Mouse (Mus musculus): Measurements from ENCODE around the gene Dpy19l3. TPM values are rescaled to one million over a fixed set of nuclear protein-coding genes. Genes with fewer than 3 reads are reported as not detected.

Gene Dpy19l3
- polyA plus RNA-seq, 1 experiment from 2014 or later = 35.9 TPM

- Histone ChIP-seq H3K27ac (no peak overlapping the region), H3K27me3 (replicated peaks) (no peaks in the 10 kb centered on the region), H3K4me2 (replicated peaks) (peak overlapping the region; percentile 78), H3K9ac (peak overlapping the region; percentile 85), H3K4me3 (peak overlapping the region; percentile 95), H3K4me1 (no peaks in the 10 kb centered on the region), H3K36me3 (peaks cover 32% of the 10 kb centered on the region), H3K9me3 (0 out of 2 replicates have a peak, but pooled peaks cover 5% of the 10 kb centered on the region)
- WGBS = 11% methylated on average over 34 of the region's 34 CpGs
- peak; percentile 69 for ATAC-seq (ENCODE audit: low FRiP score, low read depth)
These were observed 107.8 kb downstream of the Dpy19l3 start for GRCm38 (mm10) chr7:35646317-35647081.

GRCm38 (mm10) chr7:35640072-35640471 is 114.2 kb downstream of the Dpy19l3 start:
- Histone ChIP-seq H3K36me3 (peaks cover 72% of the 10 kb centered on the region), H3K4me1 (no peaks in the 10 kb centered on the region), H3K9ac (no peak overlapping the region), H3K27ac (no peak overlapping the region), H3K4me2 (replicated peaks) (no peak overlapping the region), H3K9me3 (no peaks in the 10 kb centered on the region), H3K4me3 (no peak overlapping the region), H3K27me3 (replicated peaks) (no peaks in the 10 kb centered on the region)
- WGBS = 87% methylated on average over 6 of the region's 6 CpGs
- no peak for ATAC-seq (ENCODE audit: low FRiP score, low read depth)

GRCm38 (mm10) chr7:35636874-35637273 is 117.4 kb downstream of the Dpy19l3 start:
- no peak overlapping the region for H3K27ac ChIP-seq
- H3K9ac ChIP-seq = no peak overlapping the region
- no peaks in the 10 kb centered on the region for H3K9me3 ChIP-seq
- H3K27me3 ChIP-seq (replicated peaks) = no peaks in the 10 kb centered on the region
- no peak overlapping the region for H3K4me3 ChIP-seq
- 93% methylated on average over 9 of the region's 9 CpGs for WGBS
- ATAC-seq (ENCODE audit: low FRiP score, low read depth) = no peak
- no peaks in the 10 kb centered on the region for H3K4me1 ChIP-seq
- H3K36me3 ChIP-seq = peaks cover 60% of the 10 kb centered on the region
- no peak overlapping the region for H3K4me2 ChIP-seq (replicated peaks)

GRCm38 (mm10) chr7:35636229-35636628 is 118.0 kb downstream of the Dpy19l3 start:
- no peaks in the 10 kb centered on the region for H3K27me3 ChIP-seq (replicated peaks)
- H3K9me3 ChIP-seq = no peaks in the 10 kb centered on the region
- 69% methylated on average over 6 of the region's 6 CpGs for WGBS
- ATAC-seq (ENCODE audit: low FRiP score, low read depth) = no peak
- H3K4me2 ChIP-seq (replicated peaks) = no peak overlapping the region
- no peak overlapping the region for H3K27ac ChIP-seq
- H3K36me3 ChIP-seq = peaks cover 61% of the 10 kb centered on the region
- no peak overlapping the region for H3K9ac ChIP-seq
- H3K4me1 ChIP-seq = no peaks in the 10 kb centered on the region
- H3K4me3 ChIP-seq = no peak overlapping the region

Other genes with a start within 250 kb of the Dpy19l3 start
- 0.29 and 0.53 TPM in 2 replicates for gene Tdrd12, start 216.7 kb downstream of the Dpy19l3 start, polyA plus RNA-seq (2016; fragmentation: Nextera tagmentation; extraction: Ambion mirVana)
- 46.4 and 49.0 TPM in 2 replicates for gene Nudt19, start 198.2 kb downstream of the Dpy19l3 start, polyA plus RNA-seq (2016; fragmentation: Nextera tagmentation; extraction: Ambion mirVana)
- gene Rgs9bp, start 168.9 kb downstream of the Dpy19l3 start, polyA plus RNA-seq (2016; fragmentation: Nextera tagmentation; extraction: Ambion mirVana) = 0.09 and 0.18 TPM in 2 replicates
- gene Ankrd27, start 168.2 kb downstream of the Dpy19l3 start, polyA plus RNA-seq (2016; fragmentation: Nextera tagmentation; extraction: Ambion mirVana) = 25.1 and 25.5 TPM in 2 replicates
- 267 and 276 TPM in 2 replicates for gene Pdcd5, start 106.9 kb downstream of the Dpy19l3 start, polyA plus RNA-seq (2016; fragmentation: Nextera tagmentation; extraction: Ambion mirVana)
- 20.2 and 21.7 TPM in 2 replicates for gene Zfp507, start 48.5 kb upstream of the Dpy19l3 start, polyA plus RNA-seq (2016; fragmentation: Nextera tagmentation; extraction: Ambion mirVana)

Data from neural tube, embryonic 12.5 days (tissue).